Mouse (Mus musculus) layer of hippocampus, adult 2 months (tissue): ENCODE measurements at regions not wholly inside any gene's neighbourhood (a gene's known extent, or its start where the extent isn't known, plus 50 kb on each side); places are given as distances from the start of the nearest gene placed in this dataset.

ENCODE experiments used
- DNase-seq, 2 experiments: peaks; one replicate each; pipeline ENCODE4 v3.0.0; 2022; ENCODE audit warnings: low spot score in 2 of 2
- H3K27ac ChIP-seq: fragments of 200-600 bp; 2 replicates; pipeline ENCODE4 v1.8.1; 2022
- H3K4me3 ChIP-seq: fragments of 200-600 bp; 2 replicates; pipeline ENCODE4 v1.8.1; 2022; ENCODE audit warnings: mild to moderate bottlenecking
- CTCF ChIP-seq: fragments of 200-600 bp; conservative IDR thresholded peaks from 2 replicates; pipeline ENCODE4 v1.8.1; 2022; ENCODE audit warnings: antibody characterized with exemption, mild to moderate bottlenecking, moderate library complexity

- DNase-seq = peak; percentile 50 to 69
- no peak overlapping the region for H3K4me3 ChIP-seq
- peak overlapping the region; percentile 55; the same call in 1 of the 2 replicates for H3K27ac ChIP-seq
- TF ChIP-seq CTCF = no peak
Measured at GRCm38 (mm10) chr13:35469361-35470198, 190.1 kb upstream of the Cdyl start.

DNA sequence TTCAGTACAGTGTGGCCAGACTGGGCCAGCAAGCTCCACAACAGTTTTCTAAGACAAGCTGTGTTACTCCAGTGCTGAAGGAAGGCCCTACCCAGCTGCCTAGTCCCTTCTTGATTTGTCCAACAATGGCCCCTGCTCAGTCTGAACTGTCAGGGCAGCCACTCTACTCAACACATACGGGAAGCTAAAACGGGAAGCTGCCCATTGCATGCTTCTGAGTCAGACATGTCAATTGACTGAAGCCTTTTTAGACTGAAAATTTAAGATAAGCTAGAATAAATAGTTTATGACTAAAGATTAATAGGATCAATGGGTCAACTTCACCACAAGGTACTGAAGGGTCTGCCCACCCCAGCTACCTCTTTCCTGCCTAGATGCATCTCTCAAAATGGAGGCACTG is 181.4 kb upstream of the Cdyl start:
- TF ChIP-seq CTCF = no peak
- DNase-seq = no peak
- H3K4me3 ChIP-seq = no peak overlapping the region
- no peak overlapping the region for H3K27ac ChIP-seq

- Histone ChIP-seq H3K27ac (no peak overlapping the region), H3K4me3 (no peak overlapping the region)
- no peak for TF ChIP-seq CTCF
- no peak for DNase-seq
Measured at GRCm38 (mm10) chr13:35482340-35482739, 177.3 kb upstream of the Cdyl start.

DNA sequence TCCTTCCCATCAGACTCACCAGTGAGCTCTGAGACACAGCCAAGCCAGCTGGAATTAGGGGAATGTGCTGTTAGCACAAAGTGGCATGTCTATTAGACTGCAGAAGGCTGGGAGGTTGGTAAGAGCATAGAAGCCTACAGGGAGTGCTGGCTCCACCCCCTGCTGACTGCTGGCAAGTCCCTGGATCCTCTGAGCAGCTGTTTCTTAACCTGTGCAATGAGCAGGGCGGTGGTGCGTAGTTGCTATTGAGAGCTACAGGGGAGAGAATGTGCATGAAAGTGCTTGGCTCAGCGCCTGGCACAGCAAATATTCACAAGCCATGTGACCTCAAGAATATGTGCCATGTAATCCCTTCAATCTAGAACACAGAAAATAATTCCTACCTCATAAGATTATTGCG is 173.5 kb upstream of the Cdyl start:
- Histone ChIP-seq H3K27ac (no peak overlapping the region), H3K4me3 (no peak overlapping the region)
- no peak for DNase-seq
- TF ChIP-seq CTCF = no peak

- no peak for TF ChIP-seq CTCF
- DNase-seq = no peak
- H3K4me3 ChIP-seq = no peak overlapping the region
- no peak overlapping the region for H3K27ac ChIP-seq
Measured at GRCm38 (mm10) chr13:35499776-35500175, 159.9 kb upstream of the Cdyl start.

GRCm38 (mm10) chr13:35500891-35501290 is 158.7 kb upstream of the Cdyl start:
- peak overlapping the region; percentile 58; the same call in 1 of the 2 replicates for H3K27ac ChIP-seq
- no peak overlapping the region for H3K4me3 ChIP-seq
- TF ChIP-seq CTCF = no peak
- DNase-seq = no peak

DNA sequence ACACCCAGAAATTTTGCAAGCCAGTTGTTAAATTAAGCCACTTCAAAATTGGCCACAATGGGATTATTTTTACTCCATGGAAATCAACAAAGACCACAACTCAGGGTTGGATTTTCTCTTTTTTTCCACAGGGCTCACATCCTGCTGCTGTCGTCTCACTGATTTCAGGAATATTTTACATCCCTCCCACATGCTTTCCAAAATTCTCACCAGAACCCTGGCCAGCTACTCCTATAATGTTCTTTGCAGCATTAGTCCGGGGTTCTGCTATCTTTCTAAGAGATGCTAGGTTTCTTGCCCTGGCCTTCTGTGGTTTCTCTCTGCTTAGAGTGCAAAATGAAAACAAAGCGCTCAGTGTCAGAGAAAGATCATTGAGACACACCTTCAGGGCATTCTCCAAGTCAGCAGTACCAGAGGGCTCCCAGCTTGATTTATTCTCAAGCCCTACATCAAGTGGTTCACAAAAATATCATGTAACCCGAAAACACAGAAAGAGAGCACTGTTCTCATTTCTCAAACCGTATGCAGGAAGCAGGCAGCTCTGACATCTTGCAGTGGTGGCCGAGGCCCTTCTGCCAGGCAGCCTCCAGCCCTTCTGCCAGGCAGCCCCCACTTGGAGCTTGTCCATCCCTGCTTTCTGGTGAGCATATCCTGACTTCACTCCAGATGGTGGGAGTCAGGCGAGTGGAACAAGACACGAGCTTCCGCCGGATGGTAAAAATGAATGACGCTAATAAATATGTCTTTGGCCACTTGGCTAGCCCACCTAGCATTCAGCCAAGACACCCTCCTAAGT is 158.1 kb upstream of the Cdyl start:
- Histone ChIP-seq H3K4me3 (no peak overlapping the region; the same call in 1 of the 2 replicates), H3K27ac (peak overlapping the region; percentile 58)
- peak; percentile 41 to 44 for DNase-seq
- no peak for TF ChIP-seq CTCF

DNA sequence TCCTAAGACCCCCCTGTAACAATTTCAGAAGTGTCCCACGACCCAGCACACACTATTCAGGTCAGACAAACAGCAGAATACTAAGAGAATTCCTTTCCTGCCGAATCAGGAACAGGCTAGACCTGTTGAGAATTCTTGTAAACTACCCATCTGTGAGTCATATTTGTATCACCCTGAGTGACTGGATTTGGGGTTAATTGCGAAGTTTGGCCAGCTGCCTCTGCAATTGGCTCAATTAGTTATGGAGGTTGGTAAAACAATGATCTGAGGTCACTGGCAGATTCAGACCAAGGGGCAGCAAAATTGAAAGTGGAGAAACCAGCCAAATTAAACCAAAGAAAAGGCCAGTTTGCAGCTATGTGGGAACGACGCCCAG is 157.5 kb upstream of the Cdyl start:
- H3K4me3 ChIP-seq = no peak overlapping the region; the same call in 1 of the 2 replicates
- no peak for TF ChIP-seq CTCF
- peak overlapping the region; percentile 58; the same call in 1 of the 2 replicates for H3K27ac ChIP-seq

DNA sequence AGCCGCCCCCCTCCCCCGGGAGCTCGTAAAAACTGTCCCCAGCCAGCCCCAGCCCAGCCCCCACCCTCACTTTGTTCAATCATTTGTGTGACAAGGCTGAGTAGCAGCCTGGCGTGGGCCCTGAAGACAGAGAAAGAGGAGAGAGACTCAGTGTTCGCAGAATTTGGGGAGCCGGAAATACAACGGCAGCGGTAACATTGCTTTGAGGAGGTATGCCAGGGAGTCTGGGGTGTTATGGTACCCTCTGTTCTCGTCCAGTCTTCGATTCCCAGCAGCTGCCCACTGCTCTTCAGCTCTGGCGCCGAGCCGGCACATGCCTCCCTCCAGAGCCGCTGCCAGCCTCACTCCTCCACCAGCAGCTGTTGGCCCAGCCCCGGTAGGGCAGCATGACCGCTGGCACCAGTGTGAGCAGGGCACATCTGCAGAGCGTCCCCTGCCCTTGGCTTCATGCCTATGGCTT is 156.2 kb upstream of the Cdyl start:
- TF ChIP-seq CTCF = no peak
- Histone ChIP-seq H3K4me3 (no peak overlapping the region; the same call in 1 of the 2 replicates), H3K27ac (no peak overlapping the region)
- DNase-seq = peak; percentile 44 to 48

More for the DNA sequence above, 157.5 kb upstream of the Cdyl start:
- peak; percentile 24 to 63 for DNase-seq

- no peak for TF ChIP-seq CTCF
- Histone ChIP-seq H3K4me3 (no peak overlapping the region), H3K27ac (no peak overlapping the region)
- DNase-seq = no peak
Measured at GRCm38 (mm10) chr13:35507195-35507594, 152.4 kb upstream of the Cdyl start.

- peak in 1 of 2 experiments; percentile 20 for DNase-seq
- no peak overlapping the region for H3K27ac ChIP-seq
- no peak overlapping the region for H3K4me3 ChIP-seq
- TF ChIP-seq CTCF = no peak
Measured at GRCm38 (mm10) chr13:35512029-35512507, 147.6 kb upstream of the Cdyl start.

- TF ChIP-seq CTCF = no peak
- DNase-seq = no peak
- Histone ChIP-seq H3K27ac (no peak overlapping the region), H3K4me3 (no peak overlapping the region)
Measured at GRCm38 (mm10) chr13:35513120-35513519, 146.5 kb upstream of the Cdyl start.

GRCm38 (mm10) chr13:35515291-35515690 is 144.3 kb upstream of the Cdyl start:
- Histone ChIP-seq H3K27ac (no peak overlapping the region), H3K4me3 (no peak overlapping the region)
- DNase-seq = no peak
- no peak for TF ChIP-seq CTCF

DNA sequence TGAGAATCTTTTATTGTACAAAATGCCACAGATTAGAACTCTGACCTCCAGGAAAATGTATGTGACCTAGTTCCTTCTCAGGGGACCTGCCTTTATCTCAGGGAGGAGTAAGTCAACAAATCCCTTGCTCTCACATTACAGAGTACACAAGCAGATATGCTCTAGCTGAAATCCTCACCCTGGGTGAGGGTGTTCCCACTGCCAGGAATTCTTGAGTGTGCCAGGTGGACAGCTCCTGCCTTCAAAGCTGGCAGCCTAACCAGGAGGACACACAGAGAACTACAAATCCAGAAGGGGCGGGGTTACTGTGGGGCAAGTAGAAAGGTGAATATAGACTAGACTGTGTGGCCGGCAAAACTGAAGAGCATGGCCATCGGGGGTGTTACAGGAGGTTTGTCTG is 141.9 kb upstream of the Cdyl start:
- TF ChIP-seq CTCF = no peak
- Histone ChIP-seq H3K4me3 (no peak overlapping the region), H3K27ac (no peak overlapping the region)
- no peak for DNase-seq
